Mouse (Mus musculus) left cerebral cortex, adult 18-20 months (tissue): Measurements from ENCODE around the gene Prrg2. TPM values are rescaled to one million over a fixed set of nuclear protein-coding genes. Genes with fewer than 3 reads are reported as not detected.
A peak's percentile ranks its signal among the peaks of the same experiment; 100 is the strongest.
"Not testable (repeated sequence)": the region's sequence is repeated elsewhere in the genome, so short reads cannot be mapped to it uniquely, and the experiment has no call there.

Experiments used
- DNase-seq, 2 experiments: peaks; one replicate each; pipeline ENCODE4 v3.0.0; 2021 to 2022; ENCODE audit warnings: low spot score in 2 of 2, mixed read lengths in 1 of 2
- long read RNA-seq, 2 experiments: library from polyadenylated mRNA; stranded (forward); transcript quantifications; one replicate each; pipeline ENCODE4 v2.0.0; 2021
- total RNA-seq, 2 experiments: library from RNA; stranded (reverse); gene quantifications; 2 replicates each; pipeline ENCODE4 v1.2.3; 2021

Gene Prrg2
- 1 to 10 TPM; 6.2 to 9.2 TPM for total RNA-seq
- long read RNA-seq, experiment 1, partial matches to known transcripts: 4 of 11 reads
- long read RNA-seq, experiment 1, other reads (novel, unspliced or antisense): 2 of 11 reads
- long read RNA-seq, experiment 2, partial matches to known transcripts: 1 of 10 reads
- long read RNA-seq, experiment 2, other reads (novel, unspliced or antisense): 5 of 10 reads

DNA sequence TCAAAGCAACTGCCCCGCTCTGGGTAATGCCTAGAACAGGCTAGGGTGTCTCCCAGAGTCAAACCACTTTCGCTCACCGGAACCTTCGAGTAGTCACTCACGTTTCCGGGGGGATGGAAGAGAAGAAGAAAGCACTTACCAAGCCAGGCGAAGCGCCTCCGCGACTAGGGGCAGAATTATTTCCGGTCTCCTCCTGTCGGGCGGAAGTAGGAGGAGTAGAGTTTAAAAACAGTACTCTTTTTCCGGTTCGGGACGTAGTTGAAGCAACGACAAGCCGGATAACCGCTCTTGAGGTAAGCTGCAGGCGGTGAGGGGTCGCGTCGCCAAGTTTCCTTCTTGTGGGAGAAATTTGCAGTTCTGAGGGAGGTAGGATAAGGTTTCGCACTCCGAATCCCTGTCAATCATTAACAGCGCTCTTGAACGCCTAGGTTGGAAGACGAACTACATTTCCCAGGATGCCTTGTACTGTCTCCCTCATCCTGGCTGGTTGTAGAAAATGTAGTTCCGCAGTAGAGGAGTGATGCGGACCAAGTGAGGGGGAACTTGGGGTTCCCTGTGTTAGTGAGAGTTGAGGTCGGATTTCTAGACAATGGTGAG, at the start of gene Prrg2, which contains the start of gene Nosip:
Gene Prrg2, minus strand, starts transcription at position 439 of the 597 bp plus-strand sequence.
Gene Nosip, plus strand, starts transcription at position 191 of the 597 bp plus-strand sequence.
- DNase-seq: peak; percentile 95

DNA sequence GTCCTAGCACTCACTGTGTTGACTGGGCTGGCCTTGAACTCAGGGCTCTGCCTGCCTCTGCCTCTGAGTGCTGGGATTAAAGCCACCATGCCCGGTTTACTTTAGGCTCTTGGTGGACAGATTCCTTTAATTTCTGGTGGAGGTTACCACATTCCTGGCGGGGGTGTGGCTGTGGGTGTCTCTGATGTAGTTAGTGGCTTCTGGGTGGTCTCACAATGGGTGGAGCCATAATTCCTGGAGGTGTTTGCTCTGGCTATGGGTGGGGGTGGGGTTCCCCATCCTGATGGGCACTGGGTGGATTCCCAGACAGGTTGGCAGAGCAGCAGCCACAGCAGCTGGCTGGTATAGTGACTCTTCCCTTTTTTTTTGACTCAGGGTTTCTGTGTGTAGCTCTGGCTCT, 49.5 kb upstream of the Prrg2 start:
- no peak for DNase-seq

DNA sequence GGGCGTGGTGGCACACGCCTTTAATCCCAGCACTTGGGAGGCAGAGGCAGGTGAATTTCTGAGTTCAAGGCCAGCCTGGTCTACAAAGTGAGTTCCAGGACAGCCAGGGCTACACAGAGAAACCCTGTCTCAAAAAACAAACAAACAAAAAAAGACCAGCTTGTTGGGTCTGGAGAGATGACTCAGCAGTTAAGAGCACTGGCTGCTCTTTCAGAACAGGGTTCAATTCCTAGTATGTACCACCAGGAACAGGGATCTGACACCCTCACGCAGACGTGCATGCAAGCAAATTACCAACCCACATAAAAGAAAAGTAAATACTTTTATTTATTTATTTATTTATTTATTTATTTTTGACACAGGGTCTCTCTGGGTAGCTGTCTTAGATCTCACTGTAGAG, 47.6 kb upstream of the Prrg2 start:
- DNase-seq: not testable (repeated sequence)

DNA sequence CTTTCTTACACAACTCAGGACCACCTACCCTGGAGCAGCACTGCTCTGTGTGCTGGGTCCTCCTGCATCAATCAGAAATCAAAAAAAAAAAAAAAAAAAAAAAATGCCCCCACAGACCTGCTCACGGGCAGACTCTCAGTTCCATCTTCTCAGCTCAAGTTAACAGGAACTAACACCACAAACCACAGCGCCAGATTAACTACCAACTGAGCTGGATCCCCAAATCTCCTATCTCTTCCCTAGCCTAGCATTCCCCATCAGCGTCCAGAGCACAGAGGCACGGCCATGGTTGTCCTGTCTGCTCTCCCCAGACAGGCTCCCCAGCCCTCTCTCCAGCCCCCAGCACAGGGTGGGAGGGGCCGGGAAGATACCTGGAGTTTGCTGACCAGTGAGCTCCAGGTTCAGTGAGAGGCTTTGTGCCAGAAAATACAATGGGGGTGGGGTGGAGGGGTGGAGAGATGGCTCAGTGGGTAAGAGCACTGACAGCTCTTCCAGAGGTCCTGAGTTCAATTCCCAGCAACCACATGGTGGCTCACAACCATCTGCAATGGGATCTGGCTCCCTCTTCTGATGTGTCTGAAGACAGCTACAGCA, 44.7 kb upstream of the Prrg2 start:
- DNase-seq: no peak

DNA sequence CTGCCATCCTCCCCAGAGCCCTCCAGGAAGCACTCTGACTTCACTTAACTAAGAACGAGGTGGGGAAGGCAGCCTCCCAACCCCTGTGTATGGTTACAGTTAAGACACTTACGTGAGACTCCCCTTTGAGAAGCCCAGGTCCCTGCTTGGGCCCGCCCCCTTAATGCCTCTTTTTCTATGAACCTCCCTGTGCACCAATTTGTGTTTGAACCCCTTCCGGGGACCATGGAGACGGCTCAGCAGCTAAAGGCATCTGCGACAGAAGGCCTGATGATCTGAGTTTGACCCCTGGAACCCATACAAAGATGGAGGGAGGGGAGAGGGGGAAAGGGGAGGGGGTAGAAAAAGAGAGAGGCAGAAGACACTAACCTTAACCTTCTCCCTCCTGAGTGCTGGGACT, 44.0 kb upstream of the Prrg2 start:
- no peak for DNase-seq

DNA sequence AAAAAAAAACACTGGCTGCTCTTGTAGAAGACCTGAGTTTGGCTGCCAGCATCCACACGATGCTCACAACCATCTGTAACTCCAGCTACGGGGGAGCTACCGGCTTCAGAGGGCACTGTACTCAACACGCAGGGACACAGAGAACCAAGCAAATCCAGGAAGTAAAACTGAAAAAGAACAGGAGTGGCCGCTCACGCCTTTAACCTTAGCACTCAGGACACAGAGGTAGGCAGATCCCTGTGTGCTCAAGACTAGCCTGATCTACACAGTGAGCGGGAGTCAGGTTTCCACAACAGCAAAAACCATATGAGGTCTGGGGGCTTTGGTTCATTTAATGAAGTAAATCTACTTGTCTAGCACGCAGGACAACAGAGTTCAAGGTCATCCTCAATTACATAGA, 43.0 kb upstream of the Prrg2 start:
- no peak for DNase-seq

DNA sequence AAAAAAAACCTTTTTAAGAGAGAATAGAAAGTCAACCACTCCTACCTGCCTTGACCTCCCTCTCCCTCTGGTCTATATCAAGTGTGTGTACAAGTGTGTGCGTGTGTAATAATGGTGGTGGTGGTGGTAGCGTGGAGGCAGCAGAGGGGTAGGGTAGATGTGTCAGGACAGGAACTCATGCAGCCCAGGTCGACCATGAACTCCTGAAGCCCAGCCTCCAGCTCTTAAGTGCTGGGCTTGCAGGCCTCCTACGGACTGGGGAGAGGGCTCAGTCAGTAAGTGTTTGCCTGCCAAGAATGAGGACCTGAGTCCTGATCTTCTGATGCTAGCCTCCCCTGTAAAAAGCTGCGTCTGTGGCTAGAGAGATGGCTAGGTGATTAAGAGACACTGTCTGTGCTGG, 42.5 kb upstream of the Prrg2 start:
- DNase-seq: no peak

DNA sequence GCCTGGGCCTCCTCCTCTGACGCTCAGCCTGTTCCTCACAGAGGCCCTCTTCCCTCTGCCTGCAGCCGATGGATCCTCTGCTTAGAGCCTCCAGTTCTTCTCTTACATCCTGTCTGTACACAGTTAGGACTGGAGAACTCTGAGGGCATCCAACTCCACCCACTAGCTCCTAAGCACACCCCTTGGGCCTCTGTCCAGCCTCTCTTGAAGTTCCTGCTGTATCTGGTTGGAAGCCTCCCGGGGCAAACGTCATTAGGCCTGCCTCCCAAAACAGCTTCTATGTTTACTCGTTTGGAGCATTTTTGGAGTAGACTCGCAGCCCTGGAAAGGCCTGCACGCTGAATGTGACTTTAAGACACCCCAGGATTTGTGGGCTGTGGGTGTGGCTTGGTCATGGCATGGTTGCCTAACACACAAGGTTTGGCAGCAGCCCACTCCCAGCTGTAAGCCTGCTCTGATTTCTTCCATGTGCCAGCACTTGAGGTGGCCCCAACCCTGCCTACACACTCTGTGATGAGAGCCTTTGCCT, 41.2 kb upstream of the Prrg2 start, which contains the start of gene Fcgrt:
Gene Fcgrt, minus strand, starts transcription at position 200 of the 529 bp plus-strand sequence.
- peak in 1 of 2 experiments; percentile 35 for DNase-seq

DNA sequence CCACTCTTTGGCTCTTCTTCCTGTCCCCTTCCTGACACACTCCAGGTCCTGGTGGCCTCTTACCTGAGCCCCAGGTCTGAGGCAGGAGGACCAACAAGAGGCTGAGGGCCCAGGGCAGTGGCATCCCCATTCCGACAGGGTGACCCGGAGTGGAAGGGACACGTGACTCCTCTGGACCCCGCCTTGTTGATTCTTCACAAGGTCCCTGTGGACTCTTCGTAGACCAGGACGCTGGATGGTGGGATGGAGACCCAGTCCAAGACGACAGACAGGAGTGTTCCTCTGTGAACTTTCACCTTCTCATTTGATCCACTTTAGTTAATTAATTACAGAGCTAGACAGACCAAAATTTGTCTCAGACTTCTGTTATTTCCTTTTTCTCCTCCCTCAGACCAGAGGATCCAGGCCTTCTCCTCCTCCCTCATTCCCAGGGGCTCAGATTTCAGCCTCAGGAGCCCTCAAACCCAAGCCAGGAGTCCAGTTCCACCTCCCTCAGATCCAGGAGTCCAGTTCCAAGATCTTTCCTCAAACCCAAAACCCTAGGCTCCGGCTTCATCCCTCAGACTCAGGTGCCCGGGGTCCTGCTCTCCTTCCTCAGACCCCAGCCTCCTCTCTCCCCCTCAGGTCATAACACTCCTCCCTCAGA, 40.6 kb upstream of the Prrg2 start:
- no peak for DNase-seq

DNA sequence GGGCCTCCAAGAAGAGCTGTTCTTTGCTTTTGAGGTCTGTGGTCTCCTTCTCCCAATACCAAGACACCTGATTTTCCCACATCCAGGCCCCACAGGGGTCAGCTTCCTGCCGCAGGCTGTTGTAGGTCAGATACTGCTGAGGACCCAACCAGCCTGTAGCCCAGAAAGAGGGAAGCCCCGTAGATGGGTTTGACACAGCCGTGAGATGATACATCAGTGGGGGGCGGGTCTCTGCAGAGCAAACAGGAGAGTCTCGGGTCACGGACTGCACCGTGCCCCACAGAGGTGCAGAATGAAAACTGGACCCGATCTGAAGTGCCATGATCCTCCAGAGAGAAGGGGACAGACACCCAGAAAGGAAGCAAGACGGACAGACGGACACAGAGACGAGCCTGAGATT, 40.0 kb upstream of the Prrg2 start:
- no peak for DNase-seq

DNA sequence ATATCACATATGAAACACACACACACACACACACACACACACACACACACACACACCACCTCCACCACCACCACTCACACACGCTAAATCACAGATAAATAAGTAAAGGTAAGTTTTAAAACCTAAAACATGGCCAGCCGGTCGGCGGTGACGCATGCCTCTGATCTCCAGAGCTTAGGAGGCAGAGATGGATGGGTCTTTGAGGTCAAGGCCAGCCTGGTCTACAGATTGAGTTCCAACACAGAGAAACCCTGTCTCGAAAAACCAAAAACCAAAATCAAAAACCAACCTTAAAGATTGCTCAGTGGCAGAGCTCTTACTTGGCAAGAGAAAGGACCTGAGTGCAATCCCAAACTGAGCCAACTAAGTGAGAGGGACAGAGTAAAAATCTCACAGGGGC, 37.6 kb upstream of the Prrg2 start:
- no peak for DNase-seq

DNA sequence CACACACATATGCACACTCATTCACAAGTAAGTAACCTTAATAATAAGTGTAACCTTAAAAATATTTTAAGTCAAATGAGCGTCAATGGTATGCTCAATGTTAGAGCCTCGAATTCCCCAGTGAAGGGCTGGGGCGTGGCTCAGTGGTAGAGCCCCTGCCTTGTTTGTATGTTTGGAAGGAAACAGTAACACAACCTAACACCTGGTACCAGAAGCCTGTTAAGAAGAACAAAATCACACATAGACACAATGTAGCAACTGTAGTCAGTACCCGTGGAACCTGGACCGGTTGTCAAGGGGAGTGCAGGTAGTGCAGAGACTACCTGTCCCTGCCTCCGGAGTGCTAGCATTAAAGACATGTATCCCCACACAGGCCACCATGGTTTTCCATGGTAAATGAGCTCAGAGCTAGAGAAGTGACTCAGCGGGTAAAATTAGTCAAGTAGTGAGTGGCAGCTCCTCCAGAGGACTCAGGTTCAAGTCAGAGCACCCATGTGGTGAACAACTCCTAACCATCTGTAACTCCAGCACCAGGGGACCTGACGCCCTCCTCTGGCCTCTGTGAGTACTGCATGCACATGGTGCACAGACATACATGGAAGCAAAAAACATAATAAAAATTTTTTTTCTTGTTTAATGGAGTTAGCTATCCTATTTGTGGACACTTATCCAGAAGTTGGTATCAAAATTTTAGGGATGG, 36.2 kb upstream of the Prrg2 start:
- no peak for DNase-seq

DNA sequence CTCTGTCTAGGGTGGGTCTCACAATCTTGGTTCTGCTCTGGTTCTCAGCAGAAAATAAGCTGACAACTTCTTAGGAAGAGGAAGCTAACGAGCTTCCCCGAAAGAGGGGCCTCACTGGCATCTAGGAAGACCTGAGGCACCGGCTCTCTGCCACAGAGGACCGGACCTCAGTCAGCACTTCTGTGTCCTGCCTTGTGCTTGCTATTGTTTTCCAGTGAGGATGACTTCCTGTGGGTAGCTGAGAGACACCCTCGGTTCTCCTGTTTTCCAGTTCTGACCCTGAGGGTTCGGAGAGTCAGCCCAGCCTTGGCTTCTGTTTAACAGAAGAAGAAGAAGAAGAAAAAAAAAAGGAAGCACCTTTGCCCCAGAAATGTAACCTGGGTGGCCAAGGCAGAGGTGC, 35.0 kb upstream of the Prrg2 start:
- no peak for DNase-seq

DNA sequence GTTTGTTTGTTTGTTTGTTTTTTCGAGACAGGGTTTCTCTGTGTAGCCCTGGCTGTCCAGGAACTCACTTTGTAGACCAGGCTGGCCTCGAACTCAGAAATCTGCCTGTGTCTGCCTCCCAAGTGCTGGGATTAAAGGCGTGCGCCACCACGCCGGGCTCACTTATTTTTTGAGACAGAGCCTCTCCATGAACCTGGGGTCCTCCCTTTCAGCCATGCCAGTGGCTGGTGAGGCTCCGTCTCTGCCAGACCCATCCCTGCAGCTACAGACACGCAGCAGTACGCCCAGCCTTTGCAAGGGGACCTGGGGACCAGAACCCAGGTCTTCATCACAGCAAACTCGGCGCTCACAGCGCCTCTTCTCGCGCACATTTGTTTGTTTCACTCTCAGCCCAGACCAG, 33.5 kb upstream of the Prrg2 start:
- DNase-seq: not testable (repeated sequence)

DNA sequence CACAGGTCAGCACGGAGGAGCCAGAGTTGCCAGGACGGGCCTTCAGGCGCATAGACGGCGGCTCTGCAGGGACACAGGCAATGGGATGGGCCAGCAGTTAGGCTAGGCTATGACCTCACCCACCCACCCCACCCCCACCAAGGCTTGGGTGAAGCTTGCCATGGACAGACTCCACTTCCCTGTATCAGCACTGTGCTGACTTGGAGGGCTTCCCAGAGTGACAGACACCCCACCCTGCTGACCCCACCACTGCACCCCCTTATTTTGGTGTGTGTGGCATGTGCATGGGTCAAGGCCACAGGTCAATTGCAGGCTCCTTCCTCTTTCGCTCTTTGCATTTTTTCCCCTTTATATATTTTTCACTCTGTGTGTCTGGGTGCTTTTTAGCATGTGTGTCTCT, 32.9 kb upstream of the Prrg2 start:
- DNase-seq: no peak

DNA sequence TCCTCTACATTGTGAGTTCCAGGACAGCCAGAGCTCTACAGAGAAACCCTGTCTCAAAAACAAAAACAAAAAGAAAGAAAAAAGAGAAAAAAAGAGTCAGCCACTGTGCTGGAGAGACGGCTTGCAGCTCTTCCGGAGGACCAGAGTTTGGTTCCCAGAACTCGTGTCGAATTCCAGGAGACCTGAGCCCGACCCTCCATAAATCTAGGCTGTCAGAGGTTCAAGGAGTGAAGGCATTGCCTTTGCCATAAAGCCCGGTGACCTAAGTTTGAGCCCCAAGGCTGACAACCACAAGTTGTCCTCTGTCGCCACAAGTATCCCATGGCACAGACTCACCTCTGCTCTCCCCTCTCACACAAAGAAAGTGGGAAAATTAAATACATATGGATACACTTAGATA, 31.6 kb upstream of the Prrg2 start:
- DNase-seq: no peak

DNA sequence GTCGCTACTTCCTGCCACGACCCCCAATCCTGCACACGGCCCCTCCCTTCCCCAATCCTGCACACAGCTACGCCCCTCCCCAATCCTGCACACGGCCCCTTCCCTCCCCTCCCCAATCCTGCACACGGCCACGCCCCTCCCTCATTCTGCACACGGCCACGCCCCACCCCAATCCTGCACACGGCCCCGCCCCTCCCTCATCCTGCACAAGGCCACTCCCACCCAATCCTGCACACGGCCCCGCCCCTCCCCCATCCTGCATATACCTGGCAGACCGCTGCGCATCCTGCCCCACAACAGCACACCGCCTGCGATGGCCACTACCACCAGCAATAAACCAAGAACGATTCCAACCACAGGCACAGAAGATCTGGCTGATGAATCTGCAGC, 31.0 kb upstream of the Prrg2 start:
- no peak for DNase-seq

DNA sequence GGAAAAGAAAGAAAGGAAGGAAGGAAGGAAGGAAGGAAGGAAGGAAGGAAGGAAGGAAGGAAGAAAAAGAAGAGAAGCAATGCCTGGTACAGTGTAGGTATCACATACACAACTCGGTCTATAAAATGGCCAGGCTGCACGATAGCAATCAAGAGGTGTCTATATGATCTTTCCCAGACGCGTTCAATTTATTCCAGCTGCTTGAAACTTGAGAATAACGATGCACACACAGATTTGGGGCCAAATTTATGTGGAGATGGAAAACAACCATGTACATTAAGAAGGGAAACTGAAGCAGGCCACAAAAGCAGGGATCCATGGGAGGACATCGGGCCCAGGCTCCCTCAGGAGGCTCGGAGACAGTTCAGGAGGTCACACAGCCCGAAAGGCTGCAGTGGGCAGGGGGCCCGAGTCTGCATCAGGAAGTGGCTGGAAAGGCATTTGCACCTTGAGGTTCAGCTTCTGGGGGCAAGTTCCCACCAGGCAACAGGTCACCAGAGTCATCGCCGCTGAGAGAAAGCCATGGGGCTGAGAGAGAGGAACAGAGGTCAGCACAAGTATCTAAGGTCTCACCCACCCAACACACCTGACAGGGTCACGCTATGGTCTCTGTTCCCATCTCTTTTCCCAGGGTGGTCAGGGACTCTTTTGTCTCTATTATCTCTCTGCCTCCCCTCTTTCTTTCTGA, 30.5 kb upstream of the Prrg2 start:
- DNase-seq: no peak

DNA sequence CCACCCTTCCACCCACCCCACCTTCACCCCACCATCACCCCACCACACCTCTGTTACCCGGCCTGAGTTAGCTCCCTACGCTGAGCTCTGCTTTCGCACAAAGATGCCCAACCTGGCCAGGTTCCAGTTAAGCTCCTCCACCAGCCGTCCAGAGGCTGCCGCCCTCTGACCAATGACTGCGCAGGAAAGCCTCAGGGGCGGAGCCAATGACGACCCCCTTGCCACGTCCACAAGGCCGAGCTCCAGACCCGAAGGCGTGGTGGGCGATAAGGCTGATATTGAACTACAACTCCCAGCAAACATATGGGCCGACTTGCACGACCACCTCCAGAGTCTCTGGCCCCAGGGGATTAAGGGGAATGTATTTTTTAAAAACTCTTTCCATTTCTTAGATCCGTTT, 29.6 kb upstream of the Prrg2 start, which contains the start of gene Rcn3:
Gene Rcn3, minus strand, starts transcription at position 174 of the 400 bp plus-strand sequence.
- no peak for DNase-seq
